Mouse (Mus musculus): ENCODE results near the gene Tgfbr3. TPM values are rescaled to one million over a fixed set of nuclear protein-coding genes. Genes with fewer than 3 reads are reported as not detected.

Gene Tgfbr3
- polyA plus RNA-seq, 1 experiment from 2014 or later, result 38.7 TPM

GRCm38 (mm10) chr5:107122622-107123021 lies 166.8 kb downstream of the Tgfbr3 start:
- Histone ChIP-seq H3K4me2 (replicated peaks) (no peak overlapping the region), H3K36me3 (0 out of 2 replicates have a peak, but pooled peaks cover 19% of the 10 kb centered on the region), H3K27me3 (no peaks in the 10 kb centered on the region), H3K4me1 (peaks cover 56% of the 10 kb centered on the region), H3K9ac (no peak overlapping the region), H3K4me3 (replicated peaks) (no peak overlapping the region), H3K9me3 (replicated peaks) (no peaks in the 10 kb centered on the region), H3K27ac (replicated peaks) (peak overlapping the region; percentile 51)
- ATAC-seq (ENCODE audit: insufficient number of reproducible peaks, low FRiP score, low TSS enrichment, low read depth), result no peak
- 57% methylated on average over 4 of the region's 4 CpGs for WGBS

- peaks cover 27% of the 10 kb centered on the region for H3K36me3 ChIP-seq
- H3K4me3 ChIP-seq (replicated peaks), result no peak overlapping the region
- 60% methylated on average over 10 of the region's 10 CpGs for WGBS
- H3K9me3 ChIP-seq (replicated peaks), result no peaks in the 10 kb centered on the region
- ATAC-seq (ENCODE audit: insufficient number of reproducible peaks, low FRiP score, low TSS enrichment, low read depth), result no peak
- peaks cover 49% of the 10 kb centered on the region for H3K4me1 ChIP-seq
- H3K4me2 ChIP-seq (replicated peaks), result no peak overlapping the region
- H3K9ac ChIP-seq, result no peak overlapping the region
- H3K27me3 ChIP-seq, result no peaks in the 10 kb centered on the region
- H3K27ac ChIP-seq (replicated peaks), result no peak overlapping the region
Observed at GRCm38 (mm10) chr5:107121086-107121485, 168.3 kb downstream of the Tgfbr3 start.

- ATAC-seq (ENCODE audit: insufficient number of reproducible peaks, low FRiP score, low TSS enrichment, low read depth), result no peak
- H3K36me3 ChIP-seq, result peaks cover 31% of the 10 kb centered on the region
- WGBS, result 83% methylated on average over 3 of the region's 3 CpGs
- H3K9ac ChIP-seq, result no peak overlapping the region
- H3K4me3 ChIP-seq (replicated peaks), result no peak overlapping the region
- H3K4me1 ChIP-seq, result peaks cover 45% of the 10 kb centered on the region
- H3K9me3 ChIP-seq (replicated peaks), result no peaks in the 10 kb centered on the region
- no peaks in the 10 kb centered on the region for H3K27me3 ChIP-seq
- H3K4me2 ChIP-seq (replicated peaks), result no peak overlapping the region
- H3K27ac ChIP-seq (replicated peaks), result no peak overlapping the region
Observed at GRCm38 (mm10) chr5:107120624-107121023, 168.8 kb downstream of the Tgfbr3 start.

GRCm38 (mm10) chr5:107119896-107120295 lies 169.5 kb downstream of the Tgfbr3 start:
- H3K27me3 ChIP-seq, result no peaks in the 10 kb centered on the region
- H3K9me3 ChIP-seq (replicated peaks), result no peaks in the 10 kb centered on the region
- H3K27ac ChIP-seq (replicated peaks), result no peak overlapping the region
- H3K4me1 ChIP-seq, result peaks cover 39% of the 10 kb centered on the region
- 62% methylated on average over 6 of the region's 6 CpGs for WGBS
- no peak for ATAC-seq (ENCODE audit: insufficient number of reproducible peaks, low FRiP score, low TSS enrichment, low read depth)
- no peak overlapping the region for H3K4me3 ChIP-seq (replicated peaks)
- peaks cover 36% of the 10 kb centered on the region for H3K36me3 ChIP-seq
- H3K9ac ChIP-seq, result no peak overlapping the region
- H3K4me2 ChIP-seq (replicated peaks), result no peak overlapping the region

- H3K4me3 ChIP-seq (replicated peaks), result no peak overlapping the region
- peaks cover 41% of the 10 kb centered on the region for H3K36me3 ChIP-seq
- H3K4me2 ChIP-seq (replicated peaks), result no peak overlapping the region
- H3K4me1 ChIP-seq, result peaks cover 19% of the 10 kb centered on the region
- H3K9me3 ChIP-seq (replicated peaks), result no peaks in the 10 kb centered on the region
- H3K9ac ChIP-seq, result no peak overlapping the region
- H3K27ac ChIP-seq (replicated peaks), result peak overlapping the region; percentile 49; the same call in 1 of the 2 replicates
- 54% methylated on average over 3 of the region's 3 CpGs for WGBS
- no peak for ATAC-seq (ENCODE audit: insufficient number of reproducible peaks, low FRiP score, low TSS enrichment, low read depth)
- H3K27me3 ChIP-seq, result no peaks in the 10 kb centered on the region
Observed at GRCm38 (mm10) chr5:107116821-107117220, 172.6 kb downstream of the Tgfbr3 start.

- 69% methylated on average over 7 of the region's 7 CpGs for WGBS
- H3K27ac ChIP-seq (replicated peaks), result no peak overlapping the region
- H3K4me3 ChIP-seq (replicated peaks), result no peak overlapping the region
- H3K27me3 ChIP-seq, result no peaks in the 10 kb centered on the region
- H3K36me3 ChIP-seq, result peaks cover 44% of the 10 kb centered on the region
- no peak overlapping the region for H3K4me2 ChIP-seq (replicated peaks)
- no peak for ATAC-seq (ENCODE audit: insufficient number of reproducible peaks, low FRiP score, low TSS enrichment, low read depth)
- peaks cover 34% of the 10 kb centered on the region for H3K4me1 ChIP-seq
- H3K9me3 ChIP-seq (replicated peaks), result no peaks in the 10 kb centered on the region
- no peak overlapping the region for H3K9ac ChIP-seq
Observed at GRCm38 (mm10) chr5:107112656-107113275, 176.7 kb downstream of the Tgfbr3 start.

- peak overlapping the region; percentile 79 for H3K27ac ChIP-seq (replicated peaks)
- H3K4me1 ChIP-seq, result peaks cover 33% of the 10 kb centered on the region
- ATAC-seq (ENCODE audit: insufficient number of reproducible peaks, low FRiP score, low TSS enrichment, low read depth), result no peak
- no peak overlapping the region for H3K4me3 ChIP-seq (replicated peaks)
- H3K9me3 ChIP-seq (replicated peaks), result no peaks in the 10 kb centered on the region
- 38% methylated on average over 3 of the region's 3 CpGs for WGBS
- peaks cover 40% of the 10 kb centered on the region for H3K36me3 ChIP-seq
- no peaks in the 10 kb centered on the region for H3K27me3 ChIP-seq
- no peak overlapping the region for H3K9ac ChIP-seq
- H3K4me2 ChIP-seq (replicated peaks), result no peak overlapping the region
Observed at GRCm38 (mm10) chr5:107111802-107112201, 177.6 kb downstream of the Tgfbr3 start.

- Histone ChIP-seq H3K9me3 (replicated peaks) (no peaks in the 10 kb centered on the region), H3K4me2 (replicated peaks) (peak overlapping the region; percentile 11; the same call in 1 of the 2 replicates), H3K27me3 (no peaks in the 10 kb centered on the region), H3K9ac (no peak overlapping the region), H3K4me3 (replicated peaks) (no peak overlapping the region), H3K27ac (replicated peaks) (peak overlapping the region; percentile 80), H3K36me3 (peaks cover 36% of the 10 kb centered on the region), H3K4me1 (peaks cover 25% of the 10 kb centered on the region)
- peak; percentile 58; the same call in 1 of the 2 replicates for ATAC-seq (ENCODE audit: insufficient number of reproducible peaks, low FRiP score, low TSS enrichment, low read depth)
- WGBS, result 8% methylated on average over 7 of the region's 7 CpGs
Observed at GRCm38 (mm10) chr5:107110880-107111520, 178.4 kb downstream of the Tgfbr3 start.

GRCm38 (mm10) chr5:107110089-107110879 lies 179.1 kb downstream of the Tgfbr3 start:
- H3K27ac ChIP-seq (replicated peaks), result peak overlapping the region; percentile 80
- no peaks in the 10 kb centered on the region for H3K27me3 ChIP-seq
- H3K36me3 ChIP-seq, result peaks cover 31% of the 10 kb centered on the region
- ATAC-seq (ENCODE audit: insufficient number of reproducible peaks, low FRiP score, low TSS enrichment, low read depth), result peak; percentile 36; the same call in 1 of the 2 replicates
- peaks cover 25% of the 10 kb centered on the region for H3K4me1 ChIP-seq
- H3K4me2 ChIP-seq (replicated peaks), result peak overlapping the region; percentile 11; the same call in 1 of the 2 replicates
- H3K9ac ChIP-seq, result no peak overlapping the region
- no peak overlapping the region for H3K4me3 ChIP-seq (replicated peaks)
- WGBS, result 46% methylated on average over 13 of the region's 13 CpGs
- no peaks in the 10 kb centered on the region for H3K9me3 ChIP-seq (replicated peaks)

GRCm38 (mm10) chr5:107109416-107109815 lies 180.0 kb downstream of the Tgfbr3 start:
- 75% methylated on average over 15 of the region's 15 CpGs for WGBS
- no peak for ATAC-seq (ENCODE audit: insufficient number of reproducible peaks, low FRiP score, low TSS enrichment, low read depth)
- H3K27ac ChIP-seq (replicated peaks), result 0 out of 2 replicates have a peak overlapping the region, but pooled peaks have one; percentile 17

GRCm38 (mm10) chr5:107106793-107107192 lies 182.6 kb downstream of the Tgfbr3 start:
- Histone ChIP-seq H3K27ac (replicated peaks) (no peak overlapping the region), H3K36me3 (peaks cover 19% of the 10 kb centered on the region), H3K4me2 (replicated peaks) (no peak overlapping the region), H3K9ac (no peak overlapping the region), H3K4me1 (peaks cover 35% of the 10 kb centered on the region), H3K27me3 (no peaks in the 10 kb centered on the region), H3K4me3 (replicated peaks) (no peak overlapping the region), H3K9me3 (replicated peaks) (no peaks in the 10 kb centered on the region)
- no peak for ATAC-seq (ENCODE audit: insufficient number of reproducible peaks, low FRiP score, low TSS enrichment, low read depth)
- whole genome bisulfite sequencing, result 76% methylated on average over 12 of the region's 12 CpGs

More at GRCm38 (mm10) chr5:107109416-107109815, 180.0 kb downstream of the Tgfbr3 start:
- Histone ChIP-seq H3K4me1 (peaks cover 25% of the 10 kb centered on the region), H3K9ac (no peak overlapping the region), H3K4me2 (replicated peaks) (no peak overlapping the region), H3K4me3 (replicated peaks) (no peak overlapping the region), H3K36me3 (peaks cover 27% of the 10 kb centered on the region), H3K9me3 (replicated peaks) (no peaks in the 10 kb centered on the region), H3K27me3 (no peaks in the 10 kb centered on the region)
